Mouse (Mus musculus) cerebellum, postnatal 14 days (tissue): ENCODE measurements around the gene Taf10.
A peak's percentile ranks its signal among the peaks of the same experiment; 100 is the strongest.

ENCODE experiments used
- DNase-seq, 2 experiments: peaks; one replicate each; pipeline ENCODE4 v3.0.0; 2021; ENCODE audit warnings: mixed read lengths in 2 of 2

The Taf10 gene

GRCm38 (mm10) chr7:105743926-105744590 is at the start of gene Taf10:
Gene Taf10 (minus strand): TSS chr7:105744361.
- peak; percentile 91 to 92 for DNase-seq

DNA sequence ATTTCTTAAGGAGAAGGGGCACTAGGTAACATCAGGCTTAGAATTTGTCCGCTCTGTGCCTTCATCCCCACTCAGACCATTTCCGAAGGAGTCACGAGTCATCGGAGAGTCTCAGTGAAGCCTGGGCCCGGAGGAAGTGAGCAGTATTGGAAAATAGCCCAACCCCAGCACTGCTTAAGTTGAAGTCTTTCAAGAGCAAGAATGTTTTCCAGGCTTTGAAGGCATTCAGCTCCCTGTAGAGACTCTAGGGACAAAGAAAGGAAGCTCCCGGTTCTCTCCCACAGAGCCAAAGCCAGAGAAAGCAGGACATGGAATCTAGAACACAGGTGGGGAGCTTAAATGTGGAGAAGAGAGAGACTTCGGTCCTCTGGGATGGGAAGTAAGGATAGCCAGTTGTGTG is 49.5 kb upstream of the Taf10 start:
- no peak for DNase-seq

DNA sequence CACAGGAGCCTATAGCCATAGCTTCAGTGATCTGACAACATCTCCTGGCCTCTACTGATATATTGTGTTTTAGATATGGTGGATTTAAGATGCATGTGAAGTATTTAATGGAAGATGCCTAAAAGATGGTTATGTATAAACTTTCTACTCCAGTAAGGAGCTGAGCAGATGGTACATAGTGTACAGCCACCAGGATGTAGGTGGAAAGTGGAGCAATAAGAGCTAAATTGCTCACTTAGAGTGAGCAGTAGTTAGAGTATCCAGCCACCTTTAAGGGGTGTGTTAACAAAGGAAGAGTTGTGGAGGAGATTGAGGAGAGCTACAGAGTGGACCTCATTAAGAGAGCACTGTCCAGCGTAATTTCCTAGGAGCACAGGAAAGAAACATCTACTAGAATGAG is 47.0 kb upstream of the Taf10 start:
- DNase-seq: no peak

DNA sequence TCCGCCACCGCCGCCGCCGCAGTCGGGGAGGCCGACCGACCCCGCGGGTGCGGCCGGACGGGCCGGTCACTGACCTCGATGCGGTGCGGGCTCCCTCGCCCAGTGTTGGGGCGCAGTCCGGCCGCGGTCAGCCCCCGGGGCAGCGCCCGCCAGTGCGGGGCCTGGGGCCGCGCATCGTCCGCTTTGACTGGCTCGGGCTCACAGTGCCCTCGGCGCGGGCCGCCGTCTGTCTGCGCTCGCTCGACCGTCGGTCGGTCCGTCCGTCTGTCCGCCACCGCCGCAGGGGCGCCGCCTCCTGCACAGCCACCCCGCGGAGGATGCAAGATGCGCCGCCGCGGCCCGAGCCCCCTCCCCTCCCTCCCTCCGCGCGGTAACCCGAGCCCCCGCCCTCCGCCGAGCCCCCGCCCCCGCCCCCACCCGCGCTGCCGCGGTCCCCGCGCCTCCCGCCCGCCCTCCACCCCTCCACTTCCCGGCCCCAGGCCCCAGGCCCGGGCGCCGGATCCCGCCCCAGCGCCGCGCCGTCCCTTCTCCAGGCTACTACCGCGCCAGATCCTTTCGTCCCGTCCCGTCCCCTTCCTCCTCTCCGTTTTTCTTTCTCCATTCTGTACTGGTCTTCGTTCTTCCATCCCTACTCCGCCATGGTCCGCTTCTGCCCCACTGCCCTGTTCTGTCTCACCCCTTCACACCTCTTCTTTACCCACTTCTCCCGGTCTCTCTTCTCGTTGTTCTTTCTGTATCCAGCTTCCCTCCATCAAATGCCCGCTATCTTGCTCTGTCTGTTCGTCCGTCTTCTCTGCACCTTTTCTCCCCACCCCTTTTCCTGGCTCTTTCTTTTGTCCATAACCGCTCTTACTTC is 43.4 kb upstream of the Taf10 start, which contains the start of gene Dchs1:
Dchs1 (minus strand) TSS at position 370 of the 856 bp plus-strand sequence.
- DNase-seq: peak; percentile 57 to 60

GRCm38 (mm10) chr7:105786506-105787284 is 42.5 kb upstream of the Taf10 start:
- DNase-seq: peak; percentile 37 to 52

GRCm38 (mm10) chr7:105784556-105784955 is 40.4 kb upstream of the Taf10 start:
- DNase-seq: no peak

GRCm38 (mm10) chr7:105783861-105784260 is 39.7 kb upstream of the Taf10 start:
- DNase-seq: no peak

DNA sequence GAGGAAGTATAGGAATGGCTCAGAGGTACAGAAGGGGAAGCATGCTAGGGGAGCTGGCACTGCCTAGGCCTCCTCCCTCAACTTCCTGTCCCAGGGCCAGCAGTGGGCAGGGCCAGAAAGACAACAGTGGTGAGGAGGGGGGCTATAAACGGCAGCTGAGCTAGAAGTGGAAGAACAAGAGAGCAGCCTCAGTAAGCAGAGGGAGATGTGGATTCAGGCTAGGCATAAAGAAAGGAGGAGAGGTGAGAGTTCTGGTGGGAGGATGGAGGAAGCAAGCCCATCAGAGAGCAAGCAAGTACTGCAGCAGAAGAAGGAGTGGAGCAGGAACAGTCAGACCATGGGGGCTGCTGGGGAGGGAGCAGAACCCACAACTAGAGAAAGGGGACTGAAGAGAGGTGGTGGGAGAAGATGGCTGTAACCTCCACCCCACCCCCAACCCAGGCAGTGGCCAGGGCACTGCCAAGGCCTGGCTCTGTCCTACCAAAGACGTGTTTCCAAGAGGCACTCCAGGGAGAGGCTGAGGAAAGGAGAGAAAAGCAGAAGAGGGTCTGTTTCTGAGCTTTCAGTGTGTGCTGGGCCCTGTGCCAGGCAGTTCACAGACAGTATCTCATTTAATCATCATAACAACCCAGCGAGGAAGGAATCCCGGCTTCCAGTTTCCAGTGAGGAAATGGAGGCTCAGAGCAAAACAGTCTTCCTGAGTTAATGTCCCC is 34.5 kb upstream of the Taf10 start:
- peak; percentile 52 to 53 for DNase-seq

- no peak for DNase-seq
Observed at GRCm38 (mm10) chr7:105777797-105778552, 33.8 kb upstream of the Taf10 start.

- DNase-seq: no peak
Observed at GRCm38 (mm10) chr7:105777316-105777715, 33.2 kb upstream of the Taf10 start.

- no peak for DNase-seq
Observed at GRCm38 (mm10) chr7:105776026-105776425, 31.9 kb upstream of the Taf10 start.

DNA sequence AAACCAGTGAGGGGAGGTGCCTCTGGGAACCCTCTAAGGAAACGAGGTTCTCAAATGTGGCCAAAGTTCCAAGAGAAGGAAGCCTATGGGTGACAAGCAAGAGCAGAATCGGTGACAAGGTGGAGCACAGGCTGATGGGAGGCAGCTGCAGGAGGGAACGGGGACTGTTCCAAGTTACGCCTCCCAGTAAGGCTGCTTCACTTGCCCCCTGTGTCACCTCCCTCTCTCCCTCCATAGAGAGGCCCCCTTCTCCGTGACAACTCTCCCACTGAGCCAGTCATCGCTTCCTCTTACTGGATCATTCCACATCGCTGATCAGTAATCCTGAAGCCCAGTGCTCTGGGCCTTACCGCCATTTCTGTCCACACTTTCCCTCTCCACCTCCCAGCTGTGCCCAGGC is 30.5 kb upstream of the Taf10 start:
- DNase-seq: no peak

GRCm38 (mm10) chr7:105773041-105773440 is 28.9 kb upstream of the Taf10 start:
- peak in 1 of 2 experiments; percentile 24 for DNase-seq

DNA sequence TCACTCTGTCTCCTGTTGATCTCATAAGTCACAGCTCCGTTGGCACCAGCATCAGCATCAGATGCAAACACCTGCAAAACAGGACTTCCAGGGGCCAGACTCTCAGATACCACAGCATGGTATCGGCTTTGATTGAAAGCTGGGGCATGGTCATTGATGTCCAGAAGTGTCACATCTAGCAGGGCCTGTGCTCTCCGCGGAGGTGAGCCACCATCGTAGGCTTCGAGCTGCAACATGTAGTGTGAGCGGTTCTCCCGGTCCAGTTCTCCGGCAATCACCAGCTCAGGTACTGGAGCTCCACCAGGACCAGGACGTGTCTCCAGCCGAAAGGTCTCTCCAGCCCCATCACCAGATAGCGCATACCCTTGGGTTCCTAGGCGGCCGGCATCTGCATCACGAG is 28.2 kb upstream of the Taf10 start:
- no peak for DNase-seq

- no peak for DNase-seq
Observed at GRCm38 (mm10) chr7:105769959-105770358, 25.8 kb upstream of the Taf10 start.

DNA sequence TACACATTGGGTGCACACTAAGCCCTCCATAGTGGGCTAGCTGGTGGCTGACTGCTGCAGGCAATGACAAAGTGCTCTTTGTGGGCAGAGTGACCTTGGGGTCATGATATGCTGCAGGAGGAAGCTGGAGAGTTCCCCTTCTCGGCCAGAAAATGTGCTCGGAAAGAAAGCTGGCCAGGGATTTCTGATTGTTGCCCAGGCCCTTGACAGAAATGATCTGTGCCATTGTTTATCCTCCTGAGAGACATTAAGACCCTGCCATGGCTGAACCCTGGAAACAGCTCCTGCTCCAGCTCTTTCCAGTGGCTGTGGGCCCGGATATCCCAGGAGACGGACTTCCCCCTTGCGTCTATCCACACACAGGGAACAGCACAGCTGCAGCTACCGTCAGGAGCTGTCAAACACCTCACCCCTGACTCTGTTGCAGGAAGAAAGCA is 23.6 kb upstream of the Taf10 start:
- no peak for DNase-seq

DNA sequence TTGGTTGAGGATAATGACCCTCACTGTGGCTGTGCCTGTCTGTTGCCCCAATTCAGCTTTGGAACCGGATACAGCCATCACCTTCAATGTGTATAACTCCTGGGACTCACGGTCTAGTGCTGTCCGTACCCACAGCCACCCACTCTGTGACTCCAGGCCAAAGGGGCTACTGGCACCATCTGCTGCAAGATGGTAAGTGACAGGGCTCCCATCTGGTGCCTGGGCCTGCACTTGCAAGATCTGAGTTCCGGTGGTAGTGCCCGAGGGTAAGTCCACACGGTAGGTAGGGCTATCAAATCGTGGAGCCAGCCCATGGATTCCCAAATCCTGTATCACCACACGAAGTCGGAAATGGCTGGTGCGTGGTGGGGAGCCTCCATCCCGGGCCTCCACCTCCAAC is 20.2 kb upstream of the Taf10 start:
- DNase-seq: peak; percentile 47 to 54

DNA sequence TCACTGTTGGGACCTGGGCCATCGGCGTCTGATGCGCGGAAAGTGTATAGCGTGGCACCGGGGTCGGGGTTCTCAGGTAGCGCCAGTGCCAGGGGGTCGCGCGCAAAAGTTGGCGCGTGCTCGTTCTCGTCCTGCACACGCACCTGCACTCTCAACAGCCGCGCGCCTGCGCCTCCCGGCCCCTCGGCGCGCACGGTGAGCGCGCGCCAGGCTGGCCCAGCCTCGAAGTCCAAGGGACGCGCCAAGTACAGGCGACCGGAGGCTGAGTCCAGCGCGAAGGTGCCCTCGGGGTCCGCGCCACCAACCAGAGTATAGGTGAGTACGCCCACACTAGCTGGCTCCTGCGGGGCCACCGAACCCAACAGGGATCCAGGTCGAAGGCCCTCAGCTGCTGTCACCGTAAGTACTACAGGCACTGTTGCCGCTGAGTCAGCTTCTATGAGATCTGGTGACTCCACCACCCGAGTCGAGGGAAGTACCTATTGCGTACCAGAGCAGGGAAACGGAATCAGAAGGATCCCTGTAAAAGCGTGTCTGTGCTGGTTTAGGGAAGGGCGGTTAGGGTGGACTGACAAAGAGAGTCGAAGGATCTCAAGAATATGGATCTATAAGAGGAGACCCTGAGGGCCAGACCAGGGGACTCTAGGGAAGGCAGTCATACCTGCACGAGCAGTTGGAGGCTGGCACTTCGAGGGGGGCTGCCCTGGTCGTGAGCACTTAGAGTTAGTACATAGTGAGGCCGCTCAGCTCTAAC is 18.5 kb upstream of the Taf10 start:
- no peak for DNase-seq

DNA sequence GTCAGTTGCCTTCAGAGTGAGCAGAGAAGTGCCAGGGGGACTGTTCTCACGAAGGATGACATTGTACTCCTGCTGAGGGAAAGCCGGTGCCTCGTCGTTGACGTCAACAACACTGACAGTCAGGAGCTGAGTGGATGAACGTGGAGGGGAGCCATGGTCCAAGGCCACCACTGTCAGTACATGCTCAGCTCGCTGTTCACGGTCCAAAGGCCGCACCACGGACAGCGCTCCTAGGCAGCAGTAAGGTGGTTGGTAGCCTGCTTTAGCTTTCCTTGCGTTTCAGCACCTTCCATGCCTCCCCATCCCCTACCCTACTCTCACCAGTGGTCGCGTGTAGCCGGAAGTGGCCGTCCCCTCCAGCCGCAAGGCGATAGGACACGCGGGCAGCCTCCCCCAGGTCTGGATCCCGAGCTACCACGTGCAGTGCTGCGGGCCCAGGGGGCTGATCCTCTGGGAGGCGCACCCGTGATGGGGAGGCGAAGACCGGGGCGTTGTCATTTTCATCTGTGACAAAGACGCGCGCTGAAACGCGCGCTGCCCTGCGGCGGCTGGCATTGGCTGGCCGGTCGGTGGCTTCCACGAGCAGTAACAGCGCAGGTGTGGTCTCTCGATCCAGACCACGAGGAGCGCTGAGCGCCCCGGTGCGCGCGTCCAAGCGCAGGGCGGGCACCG is 17.8 kb upstream of the Taf10 start:
- DNase-seq: no peak

- DNase-seq: no peak
Observed at GRCm38 (mm10) chr7:105753281-105753680, 9.1 kb upstream of the Taf10 start.
